Mouse (Mus musculus) inflammation-experienced regulatory T-cells, adult 6 months (primary cell): ENCODE data around the gene Opn4. TPM values are rescaled to one million over a fixed set of nuclear protein-coding genes. Genes with fewer than 3 reads are reported as not detected.

Source experiments
- ATAC-seq: one replicate; pipeline ENCODE4 v1.8.0; 2017
- polyA plus RNA-seq, 3 experiments: library from polyadenylated mRNA; unstranded; fragments of 100-300 nt; shearing (Covaris generic); gene quantifications; one replicate each; pipeline ENCODE4 v1.2.1; 2017

Opn4 gene
- polyA plus RNA-seq, 3 experiments from 2014 or later = not detected

DNA sequence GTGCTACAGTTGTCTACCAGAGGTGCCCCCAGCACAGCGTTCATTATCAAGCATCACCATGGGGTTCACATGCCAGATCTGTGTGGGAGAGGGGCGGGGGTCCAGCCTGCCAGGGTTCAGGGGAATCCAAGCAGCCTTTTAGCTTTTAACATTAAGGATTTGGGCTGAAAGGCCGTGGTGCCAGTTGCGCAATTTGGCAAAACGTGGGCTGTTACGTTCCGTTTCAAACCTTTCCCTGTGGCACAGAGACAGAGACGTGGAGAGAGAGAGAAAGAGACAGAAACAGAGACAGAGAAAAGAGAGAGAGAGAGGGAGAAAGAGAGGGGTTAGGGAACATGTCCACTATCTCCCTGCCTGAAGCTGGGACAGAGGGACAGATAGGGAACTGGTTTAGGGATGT lies 38.3 kb downstream of the Opn4 start:
- ATAC-seq = no peak

GRCm38 (mm10) chr14:34558947-34559346 lies 41.0 kb downstream of the Opn4 start:
- no peak for ATAC-seq

GRCm38 (mm10) chr14:34555211-34555610 lies 44.7 kb downstream of the Opn4 start:
- no peak for ATAC-seq

DNA sequence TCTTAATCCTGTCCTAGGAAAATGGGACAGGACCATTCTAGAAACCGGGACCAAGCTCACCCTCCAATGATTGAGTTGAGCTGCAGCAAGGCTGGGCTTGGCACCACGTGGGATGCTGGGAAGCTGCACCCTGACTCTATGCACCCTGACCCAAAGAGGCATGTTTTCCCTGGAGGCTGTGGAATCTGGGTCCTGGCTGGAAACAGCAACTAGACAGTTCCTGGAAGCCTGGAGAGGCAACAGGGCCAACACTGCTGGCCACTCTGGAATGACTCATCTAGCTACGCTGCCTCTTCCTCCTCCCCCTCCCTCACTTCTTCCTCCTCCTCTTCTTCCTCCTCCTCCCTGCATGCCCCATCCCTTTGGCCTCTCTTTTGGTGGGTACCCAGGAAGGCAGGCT lies 45.9 kb downstream of the Opn4 start:
- no peak for ATAC-seq

GRCm38 (mm10) chr14:34553470-34553869 lies 46.5 kb downstream of the Opn4 start:
- ATAC-seq = no peak

DNA sequence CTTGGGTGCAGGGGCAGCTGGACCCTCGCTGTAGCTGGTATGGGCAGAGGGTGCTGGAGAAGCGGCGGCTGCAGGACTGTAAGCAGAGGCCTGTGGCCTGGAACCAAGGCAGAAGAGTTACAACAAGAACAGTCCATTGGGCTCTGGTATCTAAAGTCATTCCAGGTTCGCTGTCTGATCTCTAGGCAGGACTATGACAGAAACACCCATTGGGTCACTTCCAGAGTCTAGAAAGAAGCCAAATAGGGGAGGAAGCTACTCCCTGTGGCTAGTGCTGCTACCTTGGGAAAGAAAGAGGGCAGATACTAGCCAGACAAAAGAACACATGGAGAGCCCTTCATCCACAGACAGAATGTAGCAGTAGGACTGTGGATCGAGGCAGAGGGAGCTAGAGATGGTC lies 47.7 kb downstream of the Opn4 start:
- no peak for ATAC-seq

DNA sequence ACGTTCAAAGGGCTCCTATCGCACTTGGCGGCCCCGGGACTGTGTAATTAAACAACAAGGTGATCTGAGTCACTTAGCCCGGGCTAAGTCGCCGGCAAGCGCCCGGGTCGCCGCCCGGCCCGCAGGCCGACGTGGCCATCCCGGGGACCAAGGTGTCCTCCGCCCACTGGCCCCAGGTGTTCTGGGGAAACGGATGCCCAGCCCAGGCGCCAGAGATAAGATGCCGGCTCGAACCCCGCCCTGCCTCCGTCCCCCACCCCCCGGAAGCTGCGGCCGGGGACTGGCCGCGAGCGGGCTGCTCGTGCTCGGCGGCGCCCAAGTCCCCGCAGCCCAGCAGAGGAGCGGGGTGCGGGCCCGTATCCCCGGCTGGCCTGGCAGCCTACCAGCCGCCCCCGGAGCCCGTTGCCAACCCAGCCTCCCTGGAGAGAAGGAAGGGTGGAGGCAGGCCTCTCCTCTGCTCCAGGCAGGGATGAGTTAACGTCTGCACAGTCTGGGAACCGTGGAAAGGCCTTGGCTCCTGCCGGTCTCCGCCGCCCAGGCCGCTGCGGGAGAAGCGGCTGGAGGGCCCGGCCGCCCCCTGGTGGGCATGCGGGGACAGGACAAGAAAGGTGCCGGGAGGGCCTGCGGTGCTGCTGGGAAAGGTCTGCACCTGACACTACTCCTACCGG lies 50.8 kb downstream of the Opn4 start:
- ATAC-seq = peak; percentile 89

DNA sequence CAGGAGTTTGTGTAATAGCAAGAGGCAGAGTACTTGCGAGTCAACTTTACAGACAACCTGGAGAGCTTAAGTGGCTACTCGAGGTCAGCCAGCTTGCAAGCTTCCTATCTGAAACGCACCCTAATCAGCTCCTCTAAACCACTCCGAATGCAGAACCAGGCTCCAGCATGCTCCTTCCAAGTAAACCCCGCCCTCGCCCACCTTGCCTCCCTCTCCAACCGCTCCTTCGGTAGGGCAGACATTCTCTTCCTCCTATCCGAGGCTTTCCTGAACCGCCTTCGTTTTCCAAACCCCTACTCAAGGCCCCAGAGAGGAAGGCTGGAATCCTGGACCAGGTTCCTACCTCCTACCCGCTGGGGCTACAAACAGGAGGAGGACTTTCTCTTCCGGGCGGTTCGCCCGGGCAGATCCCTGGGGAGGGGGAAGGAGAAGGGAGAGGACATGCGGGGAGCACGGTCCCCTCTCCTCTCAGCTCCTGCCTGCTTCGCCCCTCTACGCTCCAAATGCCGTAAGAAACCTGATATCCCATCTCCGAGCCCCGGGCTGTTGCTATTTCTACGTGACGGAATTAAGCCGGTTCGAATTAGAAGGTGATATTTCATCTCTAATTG lies 51.4 kb downstream of the Opn4 start:
- ATAC-seq = peak; percentile 19

- no peak for ATAC-seq
Observed at GRCm38 (mm10) chr14:34544545-34544944, 55.4 kb downstream of the Opn4 start.

DNA sequence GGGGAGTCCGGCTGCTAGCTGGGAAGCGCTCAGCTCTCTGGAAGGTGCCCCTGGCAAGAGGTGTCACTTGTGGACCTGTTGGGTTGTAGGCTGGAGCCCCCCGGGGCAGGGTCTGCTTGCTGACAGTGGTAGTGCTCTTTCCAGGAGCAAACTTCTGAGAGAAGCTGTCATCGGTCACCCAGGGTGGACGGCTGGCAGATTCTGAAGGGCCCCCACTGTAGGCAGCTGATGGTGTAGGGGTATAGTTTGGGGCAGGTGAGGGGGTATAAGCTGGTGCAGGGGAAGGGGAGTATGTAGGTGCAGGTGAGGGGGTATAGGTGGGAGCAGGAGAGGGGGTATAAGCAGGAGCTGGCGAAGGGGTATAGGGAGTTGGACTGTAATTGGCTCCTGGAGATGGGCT lies 55.9 kb downstream of the Opn4 start:
- no peak for ATAC-seq

DNA sequence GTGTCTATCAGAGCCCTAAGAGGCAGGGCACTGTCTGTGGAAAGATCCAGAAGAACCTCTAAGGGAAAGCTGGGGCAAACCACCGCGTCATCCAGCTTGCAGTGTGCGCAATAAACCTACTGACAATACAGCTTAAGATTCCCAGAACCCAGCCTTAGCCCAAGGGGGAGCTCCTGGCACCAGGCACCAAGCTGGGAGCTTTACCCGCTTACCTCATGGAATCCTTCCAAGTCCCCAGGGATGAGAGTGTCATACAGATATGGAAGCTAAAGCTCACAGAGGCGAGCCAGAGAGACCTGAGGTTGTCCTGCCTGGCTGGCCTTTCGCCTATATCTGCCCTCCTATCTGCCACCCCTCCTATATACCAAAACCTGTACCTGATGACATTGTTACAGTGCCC lies 56.3 kb downstream of the Opn4 start:
- no peak for ATAC-seq

DNA sequence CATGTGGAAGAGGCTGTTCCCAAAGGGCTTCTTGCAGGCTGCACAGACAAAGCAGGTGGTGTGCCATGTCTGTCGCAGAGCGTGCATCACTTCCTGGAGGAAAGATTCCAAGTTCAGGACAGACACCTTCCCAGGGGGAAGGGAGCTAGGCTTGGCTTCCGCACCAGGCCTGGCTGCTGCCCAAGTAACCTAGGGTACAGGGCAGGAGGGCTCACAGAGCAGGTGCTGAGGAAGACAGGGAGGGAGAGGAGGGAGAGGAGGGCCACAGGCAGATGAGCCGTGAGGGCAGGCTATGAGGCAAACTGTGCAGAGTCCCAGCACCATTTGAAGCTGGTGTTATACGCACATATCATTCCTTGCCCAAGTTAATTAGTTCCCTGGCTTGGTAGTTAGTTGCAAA lies 58.0 kb downstream of the Opn4 start:
- no peak for ATAC-seq

DNA sequence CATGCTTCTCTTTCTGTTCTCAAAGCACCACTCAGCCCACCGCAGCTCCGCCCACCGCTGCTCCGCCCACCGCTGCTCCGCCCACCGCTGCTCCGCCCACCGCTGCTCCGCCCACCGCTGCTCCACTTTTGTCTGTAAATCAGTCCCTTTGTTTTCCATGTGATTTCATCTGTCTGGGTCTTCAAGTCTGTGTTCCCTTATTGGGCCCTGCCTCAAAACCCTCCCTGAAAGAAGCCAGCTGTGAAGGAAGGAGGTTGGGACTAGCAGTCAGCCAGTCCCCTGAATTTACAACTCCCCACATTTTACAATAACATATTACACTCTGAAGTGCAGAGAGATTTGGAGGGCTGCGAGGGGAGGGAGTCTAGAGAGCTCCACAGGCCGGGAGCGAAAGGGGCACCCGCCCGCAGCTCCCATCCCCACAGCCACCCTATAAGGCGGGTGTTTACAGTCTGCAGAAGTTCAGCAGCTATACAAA lies 59.2 kb downstream of the Opn4 start:
- ATAC-seq = no peak

Other genes with a start within 250 kb of the Opn4 start
- gene Fam25c, start 244.7 kb downstream of the Opn4 start, polyA plus RNA-seq = not detected
- not detected for gene Sncg, start 225.4 kb downstream of the Opn4 start, polyA plus RNA-seq
- under 1 TPM in 1 of 3 experiments, not detected in 2; 0.11 TPM for gene Mmrn2, start 224.7 kb downstream of the Opn4 start, polyA plus RNA-seq
- gene Bmpr1a, start 96.8 kb downstream of the Opn4 start, polyA plus RNA-seq = under 1 TPM; 0.36 to 0.40 (median 0.40) TPM
- gene 9230112D13Rik, start 77.3 kb downstream of the Opn4 start, polyA plus RNA-seq = not detected
- gene Ldb3, start 11.5 kb downstream of the Opn4 start, polyA plus RNA-seq = not detected
- gene Wapl, start 73.8 kb upstream of the Opn4 start, polyA plus RNA-seq = 10 to 100 TPM; 46.7 to 54.1 (median 47.0) TPM
- gene Grid1, start 220.0 kb upstream of the Opn4 start, polyA plus RNA-seq = not detected